Mouse (Mus musculus): ENCODE data around the gene Syce2. TPM values are rescaled to one million over a fixed set of nuclear protein-coding genes. Genes with fewer than 3 reads are reported as not detected.
A peak's percentile ranks its signal among the peaks of the same experiment; 100 is the strongest.
"Not testable (repeated sequence)": the region's sequence is repeated elsewhere in the genome, so short reads cannot be mapped to it uniquely, and the experiment has no call there.

Gene Syce2
- polyA plus RNA-seq, 1 experiment from 2014 or later = 55.0 TPM

GRCm38 (mm10) chr8:84907979-84908378, 36.1 kb downstream of the Syce2 start:
- H3K27me3 ChIP-seq; H3K9me3 ChIP-seq; H3K27ac ChIP-seq (replicated peaks); ATAC-seq (replicated peaks): not testable (repeated sequence)
- Histone ChIP-seq H3K4me2 (replicated peaks) (peak overlapping the region; percentile 53), H3K4me1 (peaks cover 18% of the 10 kb centered on the region), H3K9ac (replicated peaks) (0 out of 2 replicates have a peak overlapping the region, but pooled peaks have one; percentile 43), H3K36me3 (peaks cover 32% of the 10 kb centered on the region), H3K4me3 (peak overlapping the region; percentile 38)
- WGBS = 31% methylated on average over 7 of the region's 7 CpGs

- Histone ChIP-seq H3K4me3 (peak within 1 kb of the TSS; percentile 38), H3K4me2 (replicated peaks) (peak within 1 kb of the TSS; percentile 53), H3K9me3 (no peaks in the 10 kb centered on the region), H3K4me1 (peaks cover 18% of the 10 kb centered on the region), H3K36me3 (peaks cover 35% of the 10 kb centered on the region), H3K9ac (replicated peaks) (peak within 1 kb of the TSS; percentile 43), H3K27ac (replicated peaks) (no peak within 1 kb of the TSS), H3K27me3 (peaks cover 9% of the 10 kb centered on the region; the same call in 1 of the 2 replicates)
- WGBS = under 1% methylated on average over 45 of the region's 45 CpGs
- peak; percentile 77 for ATAC-seq (replicated peaks)
Measured at GRCm38 (mm10) chr8:84908421-84909161, 36.7 kb downstream of the Syce2 start, which contains the start of gene Dnase2a. Gene Dnase2a, plus strand, starts transcription at chr8:84908560.

- peaks cover 39% of the 10 kb centered on the region for H3K36me3 ChIP-seq
- H3K27me3 ChIP-seq = peaks cover 13% of the 10 kb centered on the region
- peak; percentile 17 for ATAC-seq (replicated peaks)
- peaks cover 17% of the 10 kb centered on the region for H3K4me1 ChIP-seq
- H3K9ac ChIP-seq (replicated peaks) = peak overlapping the region; percentile 43
- H3K4me3 ChIP-seq = peak overlapping the region; percentile 38
- WGBS = 49% methylated on average over 20 of the region's 20 CpGs
- no peaks in the 10 kb centered on the region for H3K9me3 ChIP-seq
- peak overlapping the region; percentile 53 for H3K4me2 ChIP-seq (replicated peaks)
- no peak overlapping the region for H3K27ac ChIP-seq (replicated peaks)
Measured at GRCm38 (mm10) chr8:84909162-84909767, 37.4 kb downstream of the Syce2 start.

DNA sequence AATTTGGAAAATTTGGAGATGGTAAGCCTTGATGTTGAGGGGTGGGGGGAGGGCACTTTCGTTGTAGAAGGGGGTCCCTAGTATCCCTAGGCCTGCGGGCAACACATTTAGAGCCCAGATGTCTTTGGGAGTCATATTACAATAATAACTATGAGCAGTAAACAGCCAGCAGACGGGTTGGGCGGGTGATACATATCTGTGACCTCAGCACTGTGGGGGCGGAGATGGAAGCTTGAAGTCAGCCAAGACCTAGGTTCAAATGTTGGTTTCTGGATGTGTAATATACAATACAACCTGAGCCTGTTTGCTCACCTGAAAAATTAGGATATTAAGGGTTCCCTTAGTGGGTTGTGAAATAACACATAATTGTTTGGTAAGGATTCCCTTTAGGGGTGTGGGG, 38.0 kb downstream of the Syce2 start:
- H3K27me3 ChIP-seq = peaks cover 19% of the 10 kb centered on the region
- ATAC-seq (replicated peaks) = no peak
- peaks cover 17% of the 10 kb centered on the region for H3K4me1 ChIP-seq
- peaks cover 46% of the 10 kb centered on the region for H3K36me3 ChIP-seq
- H3K4me3 ChIP-seq = no peak overlapping the region
- WGBS = 90% methylated on average over 5 of the region's 5 CpGs
- no peaks in the 10 kb centered on the region for H3K9me3 ChIP-seq
- no peak overlapping the region for H3K27ac ChIP-seq (replicated peaks)
- H3K9ac ChIP-seq (replicated peaks) = no peak overlapping the region
- no peak overlapping the region for H3K4me2 ChIP-seq (replicated peaks)

GRCm38 (mm10) chr8:84910551-84910950, 38.6 kb downstream of the Syce2 start:
- ATAC-seq (replicated peaks) = no peak
- Histone ChIP-seq H3K36me3 (peaks cover 52% of the 10 kb centered on the region), H3K4me2 (replicated peaks) (no peak overlapping the region), H3K9me3 (no peaks in the 10 kb centered on the region), H3K4me3 (no peak overlapping the region), H3K4me1 (peaks cover 17% of the 10 kb centered on the region), H3K9ac (replicated peaks) (no peak overlapping the region), H3K27me3 (peaks cover 21% of the 10 kb centered on the region), H3K27ac (replicated peaks) (no peak overlapping the region)
- WGBS = 84% methylated on average over 6 of the region's 6 CpGs

DNA sequence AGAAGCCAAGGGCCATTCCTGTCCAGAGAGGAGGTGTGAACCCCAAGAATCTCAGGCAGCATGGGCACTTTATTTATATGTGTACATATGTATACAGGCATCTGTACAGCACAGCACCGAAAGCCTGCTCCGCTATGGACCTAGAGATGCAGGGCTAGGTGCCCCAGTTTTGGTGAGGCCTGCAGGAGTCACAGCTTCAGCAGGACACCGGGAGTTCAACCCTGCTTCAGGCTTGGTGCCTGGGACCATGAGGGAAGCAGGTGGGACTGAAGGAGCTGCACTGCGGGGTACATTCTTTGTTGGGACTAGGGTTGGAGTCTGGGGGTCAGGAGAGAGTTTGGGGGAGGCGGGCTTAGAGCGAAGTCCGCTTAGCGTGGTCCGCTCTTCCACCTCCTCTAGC, 39.9 kb downstream of the Syce2 start:
- Histone ChIP-seq H3K9ac (replicated peaks) (no peak overlapping the region), H3K27ac (replicated peaks) (no peak overlapping the region), H3K27me3 (peaks cover 21% of the 10 kb centered on the region), H3K36me3 (peaks cover 65% of the 10 kb centered on the region), H3K4me1 (peaks cover 17% of the 10 kb centered on the region), H3K4me2 (replicated peaks) (no peak overlapping the region), H3K4me3 (no peak overlapping the region), H3K9me3 (no peaks in the 10 kb centered on the region)
- WGBS = 92% methylated on average over 9 of the region's 9 CpGs
- ATAC-seq (replicated peaks) = no peak

DNA sequence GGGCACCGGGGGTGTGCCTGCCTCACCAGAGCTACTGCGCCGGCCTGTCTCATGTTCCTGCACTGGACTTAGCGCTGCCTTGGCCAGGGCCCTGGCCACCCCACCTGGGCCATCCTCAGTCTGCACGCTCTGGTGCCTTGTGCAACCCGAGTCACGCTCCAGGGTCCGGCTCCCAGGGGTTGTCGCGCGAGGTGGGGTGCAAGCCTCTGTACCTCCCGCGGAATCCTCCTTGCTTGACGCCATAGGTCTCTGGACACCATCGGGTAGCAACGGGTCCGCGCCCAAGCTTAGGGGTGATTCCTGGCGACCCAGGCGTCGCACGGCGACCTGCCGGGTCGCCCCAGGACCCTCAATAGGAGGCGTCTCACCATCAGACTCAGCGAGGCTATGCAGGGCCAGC, 40.5 kb downstream of the Syce2 start:
- no peaks in the 10 kb centered on the region for H3K9me3 ChIP-seq
- no peak overlapping the region for H3K9ac ChIP-seq (replicated peaks)
- H3K36me3 ChIP-seq = peaks cover 69% of the 10 kb centered on the region
- 29% methylated on average over 27 of the region's 27 CpGs for WGBS
- peaks cover 21% of the 10 kb centered on the region for H3K27me3 ChIP-seq
- peak overlapping the region; percentile 45 for H3K4me2 ChIP-seq (replicated peaks)
- no peak overlapping the region for H3K27ac ChIP-seq (replicated peaks)
- peaks cover 17% of the 10 kb centered on the region for H3K4me1 ChIP-seq
- ATAC-seq (replicated peaks) = no peak
- peak overlapping the region; percentile 29 for H3K4me3 ChIP-seq

DNA sequence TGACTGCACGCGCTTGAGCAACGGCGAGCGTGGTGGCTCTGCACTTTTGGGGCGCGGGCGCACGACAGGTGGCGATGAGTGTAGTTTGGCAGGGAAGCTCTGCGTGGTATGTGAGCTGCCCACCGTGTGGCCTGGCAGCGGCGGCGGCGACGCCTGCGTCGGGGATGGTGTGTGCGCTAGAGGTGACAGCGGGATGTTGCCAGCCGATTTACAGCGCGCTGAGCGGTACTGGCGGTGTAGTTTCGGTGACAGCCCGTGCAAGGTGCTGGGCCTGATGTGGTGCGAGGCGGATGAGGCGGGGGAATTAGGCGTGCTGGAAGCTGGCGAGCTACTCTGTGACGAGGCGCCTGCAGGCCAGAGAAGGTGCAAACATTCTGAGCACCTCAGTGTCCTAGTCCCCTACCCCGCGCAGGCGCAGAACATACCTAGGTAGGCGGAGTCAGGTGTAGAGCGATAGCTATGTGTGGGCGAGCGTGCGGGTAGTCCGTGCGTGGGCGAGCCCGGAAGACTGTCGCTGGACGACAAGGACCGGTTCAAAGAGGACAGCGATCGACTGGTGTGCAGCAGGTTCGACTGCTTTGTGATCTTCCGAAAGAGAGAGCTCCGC, 41.1 kb downstream of the Syce2 start:
- 3% methylated on average over 55 of the region's 55 CpGs for WGBS
- H3K9ac ChIP-seq (replicated peaks) = no peak overlapping the region
- H3K4me1 ChIP-seq = peaks cover 17% of the 10 kb centered on the region
- no peak for ATAC-seq (replicated peaks)
- H3K4me2 ChIP-seq (replicated peaks) = peak overlapping the region; percentile 45
- peaks cover 75% of the 10 kb centered on the region for H3K36me3 ChIP-seq
- peak overlapping the region; percentile 29 for H3K4me3 ChIP-seq
- H3K27ac ChIP-seq (replicated peaks) = no peak overlapping the region
- H3K27me3 ChIP-seq = peaks cover 21% of the 10 kb centered on the region
- H3K9me3 ChIP-seq = no peaks in the 10 kb centered on the region

- 19% methylated on average over 9 of the region's 9 CpGs for WGBS
- peak overlapping the region; percentile 29 for H3K4me3 ChIP-seq
Measured at GRCm38 (mm10) chr8:84913502-84913900, 41.6 kb downstream of the Syce2 start.

GRCm38 (mm10) chr8:84913960-84914359, 42.0 kb downstream of the Syce2 start:
- Histone ChIP-seq H3K9me3 (no peaks in the 10 kb centered on the region), H3K4me2 (replicated peaks) (no peak overlapping the region), H3K4me3 (no peak overlapping the region), H3K27me3 (peaks cover 21% of the 10 kb centered on the region), H3K27ac (replicated peaks) (no peak overlapping the region), H3K36me3 (peaks cover 85% of the 10 kb centered on the region), H3K9ac (replicated peaks) (no peak overlapping the region), H3K4me1 (peaks cover 13% of the 10 kb centered on the region)
- ATAC-seq (replicated peaks) = no peak
- 32% methylated on average over 4 of the region's 4 CpGs for WGBS

More at GRCm38 (mm10) chr8:84913502-84913900, 41.6 kb downstream of the Syce2 start:
- ATAC-seq (replicated peaks) = no peak
- Histone ChIP-seq H3K4me2 (replicated peaks) (peak overlapping the region; percentile 45), H3K9me3 (no peaks in the 10 kb centered on the region), H3K4me1 (peaks cover 17% of the 10 kb centered on the region), H3K36me3 (peaks cover 80% of the 10 kb centered on the region), H3K9ac (replicated peaks) (no peak overlapping the region), H3K27me3 (peaks cover 21% of the 10 kb centered on the region), H3K27ac (replicated peaks) (no peak overlapping the region)

- no peak overlapping the region for H3K4me2 ChIP-seq (replicated peaks)
- H3K36me3 ChIP-seq = peaks cover 91% of the 10 kb centered on the region
- H3K4me3 ChIP-seq = no peak overlapping the region
- H3K27ac ChIP-seq (replicated peaks) = no peak overlapping the region
- no peaks in the 10 kb centered on the region for H3K9me3 ChIP-seq
- H3K9ac ChIP-seq (replicated peaks) = no peak overlapping the region
- peaks cover 17% of the 10 kb centered on the region for H3K27me3 ChIP-seq
- no peak for ATAC-seq (replicated peaks)
- peaks cover 11% of the 10 kb centered on the region for H3K4me1 ChIP-seq
- 90% methylated on average over 8 of the region's 8 CpGs for WGBS
Measured at GRCm38 (mm10) chr8:84915269-84915668, 43.4 kb downstream of the Syce2 start.

DNA sequence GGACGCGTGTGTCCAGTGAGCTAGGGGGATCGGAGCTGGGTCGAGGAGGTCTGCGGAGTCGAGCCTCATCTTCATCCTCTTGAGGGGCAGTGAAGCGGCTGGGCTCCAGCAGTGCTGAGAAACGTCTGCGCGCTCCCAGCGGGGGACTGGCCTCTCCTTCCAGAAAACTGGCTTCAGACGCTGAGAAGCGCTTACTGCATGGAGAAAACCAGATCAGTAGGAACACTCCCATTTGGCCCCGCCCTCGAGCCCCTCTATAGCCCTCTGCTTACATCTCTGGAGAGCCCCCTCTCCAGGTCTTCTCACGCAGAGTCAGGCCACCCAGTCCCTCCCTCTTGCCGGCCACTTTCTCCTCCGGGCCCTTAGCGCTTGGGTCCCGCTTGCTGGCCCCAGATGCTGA, 45.9 kb downstream of the Syce2 start:
- Histone ChIP-seq H3K27ac (replicated peaks) (no peak overlapping the region), H3K9me3 (no peaks in the 10 kb centered on the region), H3K4me3 (no peak overlapping the region), H3K27me3 (peaks cover 13% of the 10 kb centered on the region), H3K4me1 (peaks cover 8% of the 10 kb centered on the region), H3K9ac (replicated peaks) (no peak overlapping the region), H3K4me2 (replicated peaks) (no peak overlapping the region), H3K36me3 (peaks cover 93% of the 10 kb centered on the region)
- ATAC-seq (replicated peaks) = no peak
- 32% methylated on average over 20 of the region's 20 CpGs for WGBS

Measured in forebrain, embryonic 15.5 days (tissue).